Mouse (Mus musculus): ENCODE data around the gene Gm8232.
"Not testable (repeated sequence)": the region's sequence is repeated elsewhere in the genome, so short reads cannot be mapped to it uniquely, and the experiment has no call there.

Gm8232 gene

GRCm38 (mm10) chr14:44433335-44433734, at the start of gene Gm8232:
Gene Gm8232, plus strand, starts transcription at chr14:44433635.
- not testable (repeated sequence) for DNase-seq (ENCODE audit: low spot score)

- not testable (repeated sequence) for DNase-seq (ENCODE audit: low spot score)
Observed at GRCm38 (mm10) chr14:44384233-44384632, 49.2 kb upstream of the Gm8232 start.

GRCm38 (mm10) chr14:44410588-44410987, 22.8 kb upstream of the Gm8232 start, which contains the start of gene Gm3371:
Gene Gm3371, minus strand, starts transcription at chr14:44410688.
- DNase-seq (ENCODE audit: low spot score), result not testable (repeated sequence)

All from left cerebral cortex, adult 11 months (tissue).